Mouse (Mus musculus) intestine, embryonic 14.5 days (tissue): ENCODE data around the gene Depp1. TPM values are rescaled to one million over a fixed set of nuclear protein-coding genes. Genes with fewer than 3 reads are reported as not detected.
A peak's percentile ranks its signal among the peaks of the same experiment; 100 is the strongest.

Experiments used
- ATAC-seq: fragments of 200-750 bp; cut with Nextera tagmentation; replicated peaks from 2 replicates; pipeline ENCODE4 v1.8.0; 2017; ENCODE audit warnings: low read depth, moderate number of reproducible peaks, moderate TSS enrichment, moderate library complexity; ENCODE audit not compliant: low FRiP score, low TSS enrichment
- DNase-seq: peaks from one replicate; pipeline ENCODE4 v3.0.0-alpha.2; 2018; ENCODE audit warnings: low spot score
- H3K27ac ChIP-seq: fragments of 300-500 bp; sonication (generic); 2 replicates; pipeline ENCODE4 v1.5.1; 2014; ENCODE audit warnings: low read depth, mild to moderate bottlenecking, control low read depth
- H3K27me3 ChIP-seq: fragments of 300-500 bp; sonication (generic); replicated peaks from 2 replicates; pipeline ENCODE4 v1.6.1; 2014; ENCODE audit warnings: low read length, control low read depth; ENCODE audit not compliant: control insufficient read depth, insufficient read depth
- H3K36me3 ChIP-seq: fragments of 300-500 bp; sonication (generic); 2 replicates; pipeline ENCODE4 v1.6.1; 2014; ENCODE audit warnings: low read length, control low read depth; ENCODE audit not compliant: control insufficient read depth, insufficient read depth
- H3K4me1 ChIP-seq: fragments of 300-500 bp; sonication (generic); replicated peaks from 2 replicates; pipeline ENCODE4 v1.6.1; 2014; ENCODE audit warnings: low read length, control low read depth, mixed read lengths; ENCODE audit not compliant: control insufficient read depth, insufficient read depth
- H3K4me2 ChIP-seq: fragments of 300-500 bp; sonication (generic); 2 replicates; pipeline ENCODE4 v1.6.1; 2014; ENCODE audit warnings: low read length
- H3K4me3 ChIP-seq: fragments of 300-500 bp; sonication (generic); 2 replicates; pipeline ENCODE4 v1.5.1; 2014; ENCODE audit warnings: low read depth, low read length, control low read depth, mixed read lengths
- H3K9ac ChIP-seq: fragments of 300-500 bp; sonication (generic); 2 replicates; pipeline ENCODE4 v1.6.1; 2014; ENCODE audit warnings: mild to moderate bottlenecking, low read length
- H3K9me3 ChIP-seq: fragments of 300-500 bp; sonication (generic); 2 replicates; pipeline ENCODE4 v1.6.1; 2016; ENCODE audit warnings: low read length, control low read depth; ENCODE audit not compliant: control insufficient read depth
- WGBS: fragments of 180-500 bp; shearing (Covaris S2); extraction: QIAGEN DNeasy Blood & Tissue Kit; methylation state at CpG from one replicate; pipeline ENCODE4 v1.1.7; 2014; 5-methylcytosine and 5-hydroxymethylcytosine counted together
- polyA plus RNA-seq: library from polyadenylated mRNA; unstranded; fragments of >200 nt; fragmentation: Nextera tagmentation; extraction: Ambion mirVana; gene quantifications from 2 replicates; pipeline ENCODE4 v1.2.1, GENCODE M21; 2014

Depp1 gene
- polyA plus RNA-seq, 1 experiment from 2014 or later, result 24.1 TPM

DNA sequence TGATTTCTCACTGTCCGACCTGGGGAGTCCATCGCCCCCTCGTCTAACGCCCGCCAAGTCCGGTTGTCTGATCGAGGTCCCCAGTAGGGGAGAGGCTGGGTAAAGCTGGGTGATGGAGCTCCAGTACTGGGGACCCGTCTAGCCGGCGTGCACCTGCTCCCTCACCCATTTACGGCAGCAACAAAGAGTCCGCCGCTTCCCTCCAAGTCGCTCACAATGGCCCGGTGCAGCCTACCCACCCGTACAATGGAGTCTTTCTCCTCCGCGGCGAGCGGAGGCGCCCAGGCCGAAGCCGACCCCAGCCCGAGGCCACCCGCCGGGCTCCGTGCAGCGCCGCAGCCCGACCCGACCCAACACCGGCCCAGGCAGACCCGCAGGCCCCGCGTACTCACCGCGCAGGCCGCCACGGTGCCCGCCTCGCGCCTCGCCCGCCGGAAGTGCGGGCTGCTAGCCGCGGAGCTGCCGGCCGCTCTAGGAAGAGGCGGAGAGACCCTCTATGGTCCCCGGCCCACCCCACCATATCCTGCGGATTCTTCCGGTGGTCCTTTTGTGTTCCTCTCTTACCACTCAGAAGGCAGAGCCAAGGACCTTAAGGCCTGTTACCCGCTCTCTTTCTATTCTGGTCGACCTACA, 21.8 kb upstream of the Depp1 start, which contains the start of gene Zfp422:
Gene Zfp422, minus strand, starts transcription at position 461 of the 633 bp plus-strand sequence.
- Histone ChIP-seq H3K4me2 (peak within 1 kb of the TSS; percentile 86), H3K9ac (peak within 1 kb of the TSS; percentile 94), H3K4me3 (peak within 1 kb of the TSS; percentile 81), H3K4me1 (peaks cover 6% of the 10 kb centered on the region; the same call in 1 of the 2 replicates), H3K27ac (peak within 1 kb of the TSS; percentile 80), H3K36me3 (peaks cover 27% of the 10 kb centered on the region), H3K9me3 (no peaks in the 10 kb centered on the region), H3K27me3 (no peaks in the 10 kb centered on the region)
- DNase-seq, result peak; percentile 90
- peak; percentile 90 for ATAC-seq
- WGBS, result under 1% methylated on average over 54 of the region's 56 CpGs

DNA sequence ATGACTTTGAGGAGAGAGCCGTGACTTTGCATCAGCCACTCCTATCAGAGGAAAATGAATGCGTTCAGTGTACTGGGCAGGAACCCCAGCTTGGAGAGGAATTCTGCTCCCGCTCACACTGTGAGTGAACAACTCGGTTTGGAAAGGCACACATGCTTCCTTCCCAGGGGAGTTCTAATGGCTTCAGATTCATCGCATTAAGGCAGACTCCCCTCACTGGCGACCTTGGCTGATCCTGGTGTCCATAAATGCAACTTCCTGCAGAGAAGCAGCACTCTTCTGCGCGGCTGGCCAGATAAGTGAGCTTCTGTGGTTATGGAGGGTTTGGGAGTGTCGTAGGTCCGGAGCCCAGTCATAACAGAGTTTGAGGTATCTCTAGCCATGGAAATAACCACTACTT, 20.6 kb upstream of the Depp1 start:
- H3K4me2 ChIP-seq, result no peak overlapping the region
- DNase-seq, result peak; percentile 45

DNA sequence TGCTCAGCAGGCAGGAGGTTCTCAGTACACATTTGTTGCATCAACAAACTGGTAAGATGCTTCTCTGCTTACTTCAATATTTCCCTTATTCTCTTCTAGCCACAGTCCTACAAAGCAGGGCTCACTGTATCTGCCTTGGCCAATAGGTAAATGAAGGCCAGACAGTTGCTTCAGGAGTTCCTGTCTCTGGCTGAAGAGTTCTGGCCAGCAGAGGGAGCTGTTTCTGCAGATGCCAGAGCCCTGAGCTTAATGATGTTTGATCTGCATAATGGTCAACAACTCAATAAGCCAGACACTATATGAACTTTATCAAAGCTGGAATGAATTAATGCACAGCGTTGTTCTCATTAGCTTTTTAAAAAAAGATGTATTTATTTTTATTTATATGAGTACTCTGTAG, 18.3 kb upstream of the Depp1 start:
- 0 out of 2 replicates have a peak, but pooled peaks cover under 1% of the 10 kb centered on the region for H3K36me3 ChIP-seq
- no peak for ATAC-seq
- no peak overlapping the region for H3K27ac ChIP-seq
- H3K9me3 ChIP-seq, result no peaks in the 10 kb centered on the region
- peak; percentile 74 for DNase-seq
- no peak overlapping the region for H3K9ac ChIP-seq
- no peak overlapping the region for H3K4me3 ChIP-seq
- no peaks in the 10 kb centered on the region for H3K27me3 ChIP-seq
- no peak overlapping the region for H3K4me2 ChIP-seq
- peaks cover 6% of the 10 kb centered on the region; the same call in 1 of the 2 replicates for H3K4me1 ChIP-seq
- 48% methylated on average over 1 of the region's 1 CpGs for WGBS

More for the DNA sequence above, 20.6 kb upstream of the Depp1 start:
- H3K4me3 ChIP-seq, result no peak overlapping the region
- H3K27ac ChIP-seq, result no peak overlapping the region
- no peaks in the 10 kb centered on the region for H3K27me3 ChIP-seq
- no peaks in the 10 kb centered on the region for H3K9me3 ChIP-seq
- no peak overlapping the region for H3K9ac ChIP-seq
- H3K36me3 ChIP-seq, result peaks cover 21% of the 10 kb centered on the region
- no peak for ATAC-seq
- 90% methylated on average over 10 of the region's 10 CpGs for WGBS
- peaks cover 6% of the 10 kb centered on the region; the same call in 1 of the 2 replicates for H3K4me1 ChIP-seq

DNA sequence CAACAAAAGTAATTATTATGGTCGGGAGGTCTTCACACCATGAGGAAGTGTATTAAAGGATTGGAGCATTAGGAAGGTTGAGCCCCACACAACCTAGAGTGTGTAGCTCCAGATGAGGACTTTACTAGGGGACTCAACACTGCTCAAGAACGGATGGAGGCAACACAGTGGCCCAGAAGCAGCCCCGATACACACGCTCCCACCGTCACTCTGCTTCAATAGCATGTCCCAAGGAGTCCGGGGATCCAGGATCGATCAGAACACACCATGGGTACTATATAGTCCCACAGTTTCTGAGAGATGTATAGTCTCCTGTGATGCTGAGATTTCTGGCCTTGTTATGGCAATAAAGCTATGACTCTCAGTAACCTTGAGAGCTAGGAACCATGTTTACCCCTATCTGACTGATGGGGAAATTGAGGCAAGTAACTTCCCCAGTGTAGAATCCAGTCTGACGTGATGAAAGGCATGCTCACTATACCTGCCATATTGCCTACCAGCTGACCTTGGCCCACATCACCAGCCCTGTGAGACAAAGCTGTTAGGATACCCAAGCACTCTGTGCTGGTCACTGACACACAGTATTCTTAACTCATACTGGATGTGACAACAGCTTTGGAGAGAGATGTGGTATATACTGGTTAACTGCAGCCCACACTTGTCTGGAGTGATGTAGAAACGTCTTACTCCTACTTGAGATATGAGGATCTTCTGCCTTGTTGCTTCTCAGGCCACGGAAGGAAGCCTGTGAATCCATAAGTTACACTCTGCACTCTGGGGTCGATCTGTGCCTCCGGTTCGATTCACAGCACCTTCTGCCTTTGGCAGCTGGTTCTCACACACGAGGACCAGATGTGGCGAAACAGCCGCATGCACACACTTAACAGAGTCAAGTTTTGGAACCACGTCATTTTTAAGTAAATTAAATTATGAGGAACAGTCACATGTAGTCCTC, 16.4 kb upstream of the Depp1 start:
- no peaks in the 10 kb centered on the region for H3K9me3 ChIP-seq
- H3K27ac ChIP-seq, result no peak overlapping the region
- no peak overlapping the region for H3K9ac ChIP-seq
- DNase-seq (no peak), ATAC-seq (no peak)
- H3K27me3 ChIP-seq, result no peaks in the 10 kb centered on the region
- 0 out of 2 replicates have a peak, but pooled peaks cover 3% of the 10 kb centered on the region for H3K4me1 ChIP-seq
- 93% methylated on average over 17 of the region's 17 CpGs for WGBS
- no peak overlapping the region for H3K4me2 ChIP-seq
- no peaks in the 10 kb centered on the region for H3K36me3 ChIP-seq
- H3K4me3 ChIP-seq, result no peak overlapping the region

DNA sequence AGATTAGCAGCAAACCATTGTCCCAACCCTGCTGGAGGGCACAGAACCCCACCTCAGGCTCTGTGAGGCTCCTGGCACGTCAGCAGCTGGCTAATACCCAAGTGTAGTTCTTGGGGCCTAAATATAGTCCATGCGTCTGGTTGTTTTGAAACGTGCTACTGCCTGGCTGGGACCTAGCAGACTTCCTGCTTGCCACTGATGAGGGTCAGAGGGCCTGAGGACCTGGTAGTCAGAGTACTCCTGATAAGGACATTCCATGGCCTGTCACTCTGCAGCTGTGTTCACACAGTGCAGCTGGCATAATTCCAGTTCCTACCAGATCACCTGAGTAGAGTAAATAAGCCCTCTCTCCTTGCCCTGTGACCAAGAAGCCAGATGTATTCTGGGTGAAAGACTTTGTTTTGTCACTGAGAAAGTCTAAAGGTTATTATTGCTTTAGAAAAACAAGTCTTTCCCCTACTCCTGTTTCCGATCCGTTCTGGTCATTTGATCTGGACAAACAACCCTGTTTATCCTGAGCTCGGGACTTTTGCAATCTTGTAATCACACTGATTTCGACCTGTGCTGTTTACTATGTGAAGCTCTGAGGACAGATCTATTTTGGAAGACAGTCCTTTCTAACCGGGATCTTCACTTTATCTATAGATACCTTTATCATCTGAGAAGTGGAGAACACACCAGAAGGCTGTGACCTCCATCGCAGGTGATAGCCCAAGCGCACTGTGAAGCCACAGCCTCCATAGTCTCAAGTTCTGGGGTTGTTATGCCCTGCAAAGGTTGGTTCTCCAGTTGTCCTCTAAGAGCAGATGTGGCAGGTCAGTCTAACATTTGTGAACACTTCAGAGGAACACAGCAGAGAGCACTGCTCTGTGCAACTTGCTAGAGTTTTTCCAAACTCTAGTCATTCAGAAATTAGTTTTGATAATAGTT, 14.9 kb upstream of the Depp1 start:
- ATAC-seq (peak; percentile 75), DNase-seq (no peak)
- 44% methylated on average over 10 of the region's 10 CpGs for WGBS
- H3K9me3 ChIP-seq, result no peaks in the 10 kb centered on the region
- no peak overlapping the region for H3K4me2 ChIP-seq
- H3K36me3 ChIP-seq, result no peaks in the 10 kb centered on the region
- peak overlapping the region; percentile 22 for H3K27ac ChIP-seq
- H3K4me1 ChIP-seq, result no peaks in the 10 kb centered on the region
- H3K27me3 ChIP-seq, result no peaks in the 10 kb centered on the region
- H3K9ac ChIP-seq, result no peak overlapping the region
- no peak overlapping the region for H3K4me3 ChIP-seq

DNA sequence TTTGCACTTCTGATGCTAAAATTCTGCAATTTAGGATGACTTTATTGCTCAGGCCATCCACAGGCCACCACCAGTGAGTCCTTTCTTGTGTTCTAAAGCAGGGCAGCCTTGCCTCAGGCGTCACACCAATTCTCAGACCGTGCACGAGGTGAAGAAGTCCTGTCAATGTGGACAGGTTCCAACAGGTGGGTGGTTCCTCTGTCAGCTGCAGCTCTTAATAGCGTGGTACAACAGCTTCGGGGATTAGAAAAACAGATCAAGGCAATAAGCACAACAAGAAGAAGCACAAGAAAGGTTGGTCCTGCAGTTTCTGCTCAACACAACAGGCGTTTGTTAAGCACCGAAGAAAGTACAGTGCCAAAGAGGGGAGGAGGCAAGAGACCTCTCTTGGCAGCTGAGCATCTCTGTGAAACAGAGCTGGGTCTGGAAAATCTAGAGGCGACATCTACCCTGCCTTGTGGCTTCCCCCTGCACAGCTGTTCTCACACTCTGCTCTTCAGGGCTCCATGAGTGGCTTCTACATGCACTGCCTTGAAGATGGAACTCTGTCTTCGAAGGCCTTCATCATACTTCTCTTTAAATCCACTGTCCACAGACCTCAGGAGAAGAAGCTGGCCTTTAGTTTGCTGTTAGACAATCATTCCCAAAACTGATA, 13.7 kb upstream of the Depp1 start:
- DNase-seq, result no peak
- no peak overlapping the region for H3K27ac ChIP-seq
- no peak for ATAC-seq

DNA sequence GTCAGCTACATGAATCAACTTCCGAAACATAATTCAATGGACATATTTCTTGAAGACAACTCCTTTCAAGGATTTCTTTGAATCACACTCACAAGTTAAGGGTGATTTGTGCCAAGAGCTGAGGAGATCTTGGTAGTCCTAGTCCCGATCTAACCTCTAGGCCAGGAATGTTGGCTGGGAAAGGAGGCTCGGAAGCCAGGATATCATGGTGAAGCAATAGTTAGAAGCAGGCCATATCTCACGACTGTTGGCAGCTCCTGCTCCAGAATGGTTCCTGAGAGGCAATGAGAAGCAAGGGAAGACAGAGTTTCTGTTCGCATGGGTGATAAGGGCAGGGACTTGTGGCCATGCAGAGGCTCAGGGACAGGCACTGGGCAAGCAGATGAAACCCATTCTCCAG, 12.9 kb upstream of the Depp1 start:
- DNase-seq, result no peak
- no peaks in the 10 kb centered on the region for H3K36me3 ChIP-seq
- no peak for ATAC-seq
- H3K4me3 ChIP-seq, result no peak overlapping the region
- no peaks in the 10 kb centered on the region for H3K27me3 ChIP-seq
- H3K9ac ChIP-seq, result no peak overlapping the region
- 88% methylated on average over 5 of the region's 5 CpGs for WGBS
- no peak overlapping the region for H3K4me2 ChIP-seq
- no peaks in the 10 kb centered on the region for H3K4me1 ChIP-seq
- no peak overlapping the region for H3K27ac ChIP-seq
- no peaks in the 10 kb centered on the region for H3K9me3 ChIP-seq

More for the DNA sequence above, 13.7 kb upstream of the Depp1 start:
- WGBS, result 78% methylated on average over 9 of the region's 9 CpGs
- no peaks in the 10 kb centered on the region for H3K27me3 ChIP-seq
- no peak overlapping the region for H3K4me2 ChIP-seq
- H3K9ac ChIP-seq, result no peak overlapping the region
- H3K4me3 ChIP-seq, result no peak overlapping the region
- H3K9me3 ChIP-seq, result no peaks in the 10 kb centered on the region
- no peaks in the 10 kb centered on the region for H3K4me1 ChIP-seq
- H3K36me3 ChIP-seq, result no peaks in the 10 kb centered on the region
